Mouse (Mus musculus): ENCODE data around the gene Tmem248.

The Tmem248 gene

DNA sequence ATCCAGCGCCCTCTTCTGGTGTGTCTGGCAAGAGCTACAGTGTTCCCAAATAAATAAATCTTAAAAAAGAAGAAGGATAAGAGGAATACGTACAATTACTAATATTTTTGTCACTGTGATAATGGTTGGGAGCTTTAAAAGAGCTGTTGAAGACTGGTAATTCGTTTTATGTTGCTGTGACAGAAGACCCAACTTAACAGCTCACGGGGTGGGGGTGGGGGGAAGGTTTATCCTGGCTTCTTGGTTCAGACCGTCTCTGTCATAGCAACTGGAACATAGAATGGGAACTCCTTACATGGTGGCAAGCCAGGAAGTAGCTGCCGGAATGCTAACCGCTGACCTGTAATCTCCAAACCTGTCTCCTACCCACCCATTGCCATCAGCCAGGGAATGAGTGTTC, at the start of gene Tmem248:
Tmem248 (plus strand) TSS at position 301 of the 400 bp plus-strand sequence.
- DNase-seq = no peak

DNA sequence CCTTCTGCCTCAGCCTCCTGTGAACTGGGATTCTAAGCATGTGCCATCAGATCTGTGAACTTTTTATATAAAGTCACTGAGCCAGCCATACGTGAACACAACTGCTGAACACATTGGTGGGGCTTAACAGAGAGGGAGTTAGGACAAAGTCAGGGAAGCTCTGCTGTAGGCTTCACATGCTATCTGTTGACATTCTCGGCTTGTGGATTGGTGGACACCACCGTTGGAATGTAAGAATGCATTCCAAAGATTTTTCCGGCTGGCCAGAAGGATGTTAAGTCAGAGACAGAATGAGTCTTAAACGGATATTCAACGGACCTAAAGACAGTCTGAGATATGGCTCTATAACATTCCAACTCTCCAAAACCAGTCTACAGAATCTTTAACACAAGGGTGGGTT, 47.8 kb upstream of the Tmem248 start:
- no peak for DNase-seq

DNA sequence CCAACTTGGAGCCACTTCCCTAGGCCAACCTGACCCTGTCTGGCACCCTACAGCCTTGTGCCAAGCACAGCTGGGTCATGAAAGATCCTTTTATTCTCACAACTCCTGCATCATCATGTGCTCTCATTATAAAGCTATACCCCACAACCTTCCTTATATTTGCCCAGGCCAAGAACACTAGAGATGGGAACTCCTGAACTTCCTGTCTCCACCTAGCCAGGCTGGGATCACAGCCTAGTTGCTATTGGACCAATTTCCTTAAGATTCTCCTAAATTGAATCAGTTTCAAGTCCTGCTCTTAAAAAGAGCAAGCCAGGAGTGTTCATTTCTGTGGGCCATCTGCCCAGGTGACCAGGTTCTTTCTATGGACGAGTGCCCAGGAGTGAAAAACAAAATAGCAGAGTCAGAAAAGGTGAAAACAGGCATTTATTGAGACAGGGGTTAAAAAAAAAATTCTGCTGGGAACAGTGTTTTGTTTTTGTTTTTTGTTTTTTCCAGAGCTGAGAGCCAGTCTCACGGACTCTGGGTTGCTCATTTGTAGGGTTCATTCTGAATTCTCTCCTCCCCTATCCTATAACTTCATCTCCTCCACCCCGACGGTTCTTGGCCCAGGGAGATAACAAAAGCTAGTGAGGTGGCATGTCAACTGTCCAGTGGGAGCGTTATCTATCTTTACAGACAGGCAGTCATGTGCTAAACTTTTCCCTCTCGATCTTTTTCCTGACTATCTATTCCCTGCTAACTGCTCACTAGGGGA, 46.0 kb upstream of the Tmem248 start:
- no peak for DNase-seq

DNA sequence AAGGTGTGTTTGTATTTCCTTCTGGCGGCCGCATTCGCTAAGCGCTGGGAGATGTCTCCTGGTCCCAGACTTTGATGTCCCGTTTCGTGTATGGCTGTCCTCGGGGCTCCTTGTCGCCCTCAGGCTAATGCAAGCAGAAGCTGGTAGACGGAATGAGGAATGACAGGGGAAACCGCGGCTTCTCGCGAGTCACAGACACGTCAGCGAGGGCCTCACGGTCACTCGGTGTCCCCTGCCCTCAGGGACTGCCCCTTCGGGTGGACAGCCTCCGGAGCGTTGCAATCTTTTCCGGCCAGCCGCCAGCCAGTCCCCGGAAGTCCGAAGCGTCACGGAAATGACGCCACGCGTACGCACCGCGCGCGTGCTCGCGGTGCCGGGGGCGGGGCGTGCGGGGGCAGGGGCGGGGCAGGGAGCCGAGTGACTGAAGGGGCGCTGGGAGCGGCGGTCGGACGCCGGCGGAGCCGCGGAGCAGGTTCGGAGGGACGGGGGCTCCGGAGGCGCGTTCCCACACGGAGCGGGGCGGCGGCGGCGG, 45.4 kb upstream of the Tmem248 start, which contains the start of gene Rabgef1:
Rabgef1 (plus strand) TSS at position 376 of the 532 bp plus-strand sequence.
- peak; percentile 94 for DNase-seq

DNA sequence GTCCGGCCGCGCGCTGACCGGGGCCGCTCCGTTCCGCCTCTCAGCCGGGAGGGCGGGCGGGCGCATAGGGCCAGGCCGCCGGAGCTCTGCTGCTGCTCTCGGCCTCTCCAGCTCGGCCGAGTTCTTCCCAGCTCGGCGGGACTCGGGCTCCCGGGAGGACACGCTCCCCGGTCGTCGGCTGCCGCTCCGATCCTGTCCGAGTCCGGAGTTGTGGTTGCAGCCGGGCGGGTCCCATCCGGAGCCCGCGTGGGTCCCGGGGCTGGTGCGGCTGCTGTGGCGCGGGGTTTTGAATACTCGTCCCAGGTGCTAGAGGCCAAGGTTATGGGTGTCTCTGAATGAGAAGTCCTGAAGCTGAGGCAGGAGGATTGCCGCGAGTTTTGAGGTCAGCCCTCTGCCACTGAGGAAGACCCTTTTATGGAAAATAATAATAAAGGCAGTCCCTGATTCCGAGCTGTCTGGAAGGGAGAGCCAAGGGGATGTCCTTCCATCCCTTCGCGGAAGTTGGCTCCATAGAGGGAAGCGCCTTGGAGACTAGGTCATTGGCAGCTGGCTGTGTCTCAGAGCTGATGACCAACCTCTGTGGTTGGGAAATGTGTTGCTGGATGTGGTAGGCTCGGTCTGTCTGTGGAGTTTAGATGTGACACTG, 44.8 kb upstream of the Tmem248 start:
- no peak for DNase-seq

DNA sequence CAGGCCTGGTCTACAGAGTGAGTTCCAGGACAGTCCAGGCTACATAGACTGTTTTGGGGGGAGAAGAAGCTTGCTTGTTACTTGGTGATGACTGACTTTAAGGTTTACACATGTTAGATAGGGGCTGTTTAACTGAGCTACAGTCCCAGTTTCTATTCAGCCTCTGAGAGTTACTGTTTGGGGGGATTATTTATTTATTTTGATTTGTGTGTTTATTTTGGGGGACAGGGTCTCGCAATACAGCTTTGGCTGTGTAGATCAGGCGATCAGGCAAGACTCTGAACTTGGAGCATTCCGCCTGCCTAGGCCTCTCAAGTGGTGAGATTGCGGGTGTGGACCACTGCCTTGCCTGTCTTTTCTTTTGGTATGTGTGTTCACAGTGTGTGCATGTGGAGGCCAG, 43.9 kb upstream of the Tmem248 start:
- no peak for DNase-seq

DNA sequence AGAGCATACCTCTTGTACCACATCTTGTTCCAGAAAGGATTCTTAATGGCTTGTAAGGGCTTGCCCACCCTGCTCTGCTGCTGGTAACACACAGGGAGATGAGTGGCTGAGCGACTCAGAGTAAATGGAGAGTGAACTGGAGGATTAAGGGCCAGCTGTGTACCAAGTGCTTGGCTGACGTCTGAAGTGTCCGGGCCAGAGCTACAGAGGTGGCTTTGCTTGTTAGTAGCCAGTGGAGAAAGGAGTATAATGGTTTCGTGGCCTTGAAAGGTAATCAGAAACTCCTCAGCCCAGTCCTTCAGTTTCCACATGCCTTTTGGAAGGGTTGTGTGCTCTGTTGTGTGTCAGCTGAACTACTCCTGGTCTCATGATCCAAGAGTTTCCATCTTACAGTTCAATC, 39.0 kb upstream of the Tmem248 start:
- no peak for DNase-seq

DNA sequence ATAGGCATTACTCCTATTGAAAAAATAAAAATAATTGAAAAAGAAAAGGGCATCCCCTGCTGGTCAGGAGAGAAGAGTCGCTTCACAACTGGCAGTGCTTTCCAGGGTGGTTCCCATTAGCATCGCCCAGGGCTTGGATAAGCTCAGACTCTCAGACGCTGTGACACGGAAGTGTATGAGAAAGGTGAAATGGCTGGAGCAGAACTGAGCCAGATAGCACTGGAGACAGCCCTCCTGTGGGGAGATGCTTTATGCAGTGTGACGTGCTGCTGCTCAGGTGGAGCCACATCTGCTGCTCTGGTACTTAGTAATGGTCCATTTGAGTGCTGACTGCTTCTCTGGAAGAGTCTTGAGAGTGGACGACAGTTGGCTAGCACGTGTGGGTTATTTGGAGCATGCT, 36.5 kb upstream of the Tmem248 start:
- no peak for DNase-seq

DNA sequence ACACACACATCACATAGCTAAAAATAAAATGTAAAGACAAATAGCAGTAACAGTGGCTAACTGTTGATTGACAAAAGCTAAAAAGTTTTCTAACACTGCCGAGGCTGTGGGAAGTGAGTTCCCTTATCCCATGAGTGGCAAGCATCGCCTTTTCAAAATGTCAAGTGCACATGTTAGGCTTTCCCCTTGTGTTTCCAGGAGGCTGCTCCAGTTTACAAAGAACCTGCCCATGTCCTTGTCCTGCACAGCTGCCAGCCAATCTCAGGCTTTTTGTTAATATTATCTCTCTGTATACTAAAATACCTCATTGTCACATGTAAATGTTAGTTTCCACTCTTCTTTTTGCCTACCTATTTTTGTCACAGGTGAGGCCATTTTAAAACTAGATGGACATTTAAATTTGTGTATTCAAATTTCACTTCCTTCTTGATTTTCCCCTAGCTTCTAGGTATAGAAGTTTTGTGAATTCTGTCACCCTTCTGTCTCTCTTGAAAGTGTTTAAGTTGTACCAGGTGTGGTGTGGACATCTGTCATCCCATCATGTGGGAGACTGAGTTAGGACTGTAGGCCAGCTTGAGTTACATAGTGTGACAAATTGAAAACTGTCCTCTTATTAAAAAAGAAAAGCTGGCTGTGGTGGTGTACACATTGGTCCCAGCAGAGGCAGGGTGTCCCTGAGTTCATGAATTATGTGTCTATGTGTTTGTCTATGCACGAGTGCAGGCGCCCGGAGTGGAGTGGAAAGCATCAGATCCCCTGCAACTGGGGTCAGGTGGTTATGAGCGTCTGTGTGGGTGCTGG, 34.9 kb upstream of the Tmem248 start:
- no peak for DNase-seq

DNA sequence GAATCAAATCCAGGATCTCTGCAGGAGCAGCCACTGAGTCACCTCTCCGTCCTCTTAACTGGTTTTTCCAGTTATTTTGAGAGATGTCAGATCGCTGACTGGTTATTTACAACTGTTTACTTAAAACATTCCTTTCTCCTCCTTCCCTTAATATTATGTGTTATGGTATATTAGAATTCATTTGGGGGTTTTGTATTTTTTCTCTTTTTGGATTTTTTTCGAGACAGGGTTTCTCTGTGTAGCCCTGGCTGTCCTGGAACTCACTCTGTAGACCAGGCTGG, 34.4 kb upstream of the Tmem248 start:
- DNase-seq = no peak

DNA sequence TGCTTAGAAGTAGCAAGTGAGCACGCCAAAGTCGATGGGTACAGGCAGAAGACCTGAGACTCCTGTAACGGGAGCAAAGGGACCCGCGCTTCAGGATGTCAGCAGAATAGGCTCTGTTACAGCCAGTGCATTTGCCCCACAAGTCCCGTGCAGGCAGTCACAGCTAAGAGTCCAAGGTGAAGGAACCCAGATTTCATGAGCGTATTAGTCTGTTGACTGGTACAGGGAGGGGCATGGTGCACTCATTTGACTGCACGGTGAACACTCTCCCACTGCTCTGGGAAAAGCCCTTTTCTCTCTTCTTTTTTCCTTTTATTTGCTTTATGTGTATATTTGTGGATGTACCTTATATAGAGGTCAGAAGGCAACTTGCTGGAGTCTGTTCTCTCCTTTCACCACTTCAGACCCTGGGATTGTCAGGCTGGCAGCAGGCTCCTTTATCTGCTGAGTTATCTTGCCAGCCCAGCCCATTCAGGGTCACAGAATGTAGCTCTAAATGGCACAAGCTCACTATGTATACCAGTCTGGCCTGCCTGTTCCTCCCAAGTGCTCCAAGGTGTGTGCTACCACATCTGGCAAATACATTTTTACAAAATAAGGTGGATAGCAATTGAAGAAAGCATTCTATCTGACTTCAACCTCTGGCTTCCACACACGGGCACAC, 32.6 kb upstream of the Tmem248 start:
- no peak for DNase-seq

DNA sequence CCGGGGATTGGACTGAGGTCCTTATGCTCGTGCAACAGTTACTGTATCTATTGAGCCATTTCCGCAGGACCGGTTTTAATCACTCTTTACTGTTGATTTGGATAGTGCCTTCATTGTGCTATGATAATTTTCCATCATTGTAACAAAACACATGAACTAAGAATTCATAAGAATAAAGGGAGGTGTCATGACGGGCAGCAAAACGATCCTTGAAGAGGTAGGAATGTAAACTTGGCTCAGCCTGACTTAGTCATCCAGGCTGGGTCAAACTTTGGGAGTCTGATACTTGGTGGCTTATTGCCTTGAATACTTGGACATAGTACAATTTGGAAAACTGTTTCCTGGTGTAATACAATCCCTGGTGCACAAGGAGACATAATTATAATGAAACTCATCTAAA, 31.6 kb upstream of the Tmem248 start:
- DNase-seq = no peak

DNA sequence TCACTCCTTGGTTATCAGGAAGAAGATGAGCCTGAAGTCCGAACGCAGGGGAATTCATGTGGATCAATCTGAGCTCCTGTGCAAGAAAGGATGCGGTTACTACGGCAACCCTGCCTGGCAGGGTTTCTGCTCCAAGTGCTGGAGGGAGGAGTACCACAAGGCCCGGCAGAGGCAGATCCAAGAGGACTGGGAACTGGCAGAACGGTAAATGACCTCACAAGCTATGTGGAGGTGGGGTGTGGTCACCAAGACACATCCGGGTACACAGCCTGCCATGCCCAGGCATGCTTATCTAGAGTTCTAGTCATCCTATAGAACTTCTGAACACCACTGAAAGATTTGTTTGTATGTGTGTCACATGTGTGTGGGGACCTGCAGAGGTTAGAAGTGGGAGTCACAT, 29.5 kb upstream of the Tmem248 start:
- peak; percentile 33 for DNase-seq

DNA sequence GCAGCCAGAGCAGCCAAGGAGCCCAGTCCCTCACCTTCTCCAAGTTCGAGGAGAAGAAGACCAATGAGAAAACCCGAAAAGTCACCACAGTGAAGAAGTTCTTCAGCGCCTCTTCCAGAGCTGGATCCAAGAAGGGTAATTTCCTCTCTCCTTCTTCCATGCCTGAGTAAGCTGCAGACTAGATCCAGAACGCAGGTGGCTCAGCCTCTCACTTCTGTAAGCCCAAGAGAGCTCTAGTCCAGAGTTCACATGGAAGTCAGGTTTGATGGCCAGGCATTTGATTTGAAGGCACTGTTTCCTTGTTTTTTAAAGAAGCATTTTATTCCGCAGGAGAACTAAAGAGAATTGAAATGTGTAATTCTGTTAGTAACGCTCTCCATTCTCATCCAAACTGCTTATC, 26.0 kb upstream of the Tmem248 start:
- no peak for DNase-seq

DNA sequence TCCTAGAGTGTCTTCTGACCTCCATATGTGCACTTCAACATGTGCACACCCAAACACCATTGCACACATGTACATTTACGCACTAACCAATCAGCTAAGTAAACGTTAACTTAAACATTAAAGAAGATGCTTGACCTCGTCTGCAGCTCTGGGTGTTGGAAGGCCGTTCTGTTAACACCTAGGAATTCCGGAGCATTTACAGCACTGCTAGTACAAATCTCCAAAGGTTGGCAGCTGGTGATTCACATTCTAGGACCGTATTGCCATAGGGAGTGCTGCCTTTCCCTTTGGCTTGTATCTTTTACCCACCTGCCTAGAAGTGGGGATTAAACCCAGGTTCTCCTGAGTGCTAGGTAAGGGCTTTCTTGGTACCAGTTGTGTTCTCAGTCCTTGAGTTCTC, 25.0 kb upstream of the Tmem248 start:
- no peak for DNase-seq

DNA sequence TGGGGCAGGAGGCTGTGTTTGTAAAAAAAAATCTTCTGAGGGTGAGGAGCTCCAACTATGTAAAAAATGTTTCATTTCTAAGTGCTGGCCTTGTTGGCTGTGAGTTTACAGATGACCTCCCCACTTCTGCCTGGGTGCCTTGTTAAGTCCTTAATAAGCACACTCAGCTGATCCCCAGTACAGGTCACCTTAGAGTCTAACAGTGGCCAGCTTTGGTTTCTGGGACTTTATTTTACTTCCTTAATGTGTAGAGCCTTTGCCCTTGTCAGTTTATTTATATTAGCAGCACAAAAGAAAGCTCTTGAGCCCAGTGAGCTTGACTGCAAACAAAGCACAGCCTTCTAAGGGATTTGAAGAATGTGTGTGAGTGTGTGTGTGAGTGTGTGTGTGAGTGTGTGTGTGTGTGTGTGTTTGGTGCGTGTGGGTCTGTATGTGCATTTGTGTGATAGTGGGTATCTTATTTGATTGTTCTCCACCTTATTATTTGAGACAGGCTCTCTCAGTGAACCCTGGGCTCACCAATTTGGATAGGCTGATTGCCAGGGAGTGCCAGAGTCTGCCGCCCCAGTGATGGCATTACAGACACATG, 24.4 kb upstream of the Tmem248 start:
- DNase-seq = no peak

DNA sequence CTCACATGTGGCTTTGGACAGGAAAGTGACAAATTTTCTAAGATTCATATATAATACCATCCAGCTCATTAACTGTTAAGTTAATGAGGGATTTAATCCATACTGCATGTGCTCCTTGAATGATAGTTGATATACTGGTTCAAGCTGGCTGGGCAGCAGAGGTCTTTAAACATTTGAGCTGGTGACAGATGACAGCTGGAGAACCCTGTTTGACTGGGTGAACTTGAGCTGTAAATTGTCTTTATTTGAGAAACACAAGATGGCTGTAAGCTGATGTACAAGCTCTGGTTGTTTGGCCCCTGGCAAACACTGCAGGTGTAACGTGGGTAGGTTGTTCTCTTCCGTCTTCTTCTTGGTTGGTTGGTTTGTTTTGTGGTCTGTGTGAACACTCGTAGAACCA, 23.1 kb upstream of the Tmem248 start:
- no peak for DNase-seq

DNA sequence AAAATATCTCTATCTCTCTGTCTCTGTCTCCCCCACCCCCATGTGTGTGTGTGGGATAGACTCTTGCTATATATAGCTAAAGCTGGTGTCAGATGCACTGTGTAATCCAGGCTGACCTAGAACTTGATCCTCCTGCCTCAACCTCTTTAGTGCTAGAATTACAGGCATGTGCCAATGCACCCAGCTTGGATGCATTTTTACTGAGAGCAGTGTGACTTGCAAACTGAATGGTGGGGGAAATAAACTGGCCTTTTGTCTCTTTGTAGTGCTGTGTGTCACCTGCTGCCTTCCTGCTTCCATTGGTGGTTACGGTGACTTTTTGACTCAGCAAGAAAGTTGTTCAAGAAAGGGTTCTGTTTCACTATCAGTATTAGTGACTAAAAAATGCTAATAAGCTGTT, 20.6 kb upstream of the Tmem248 start:
- DNase-seq = no peak

DNA sequence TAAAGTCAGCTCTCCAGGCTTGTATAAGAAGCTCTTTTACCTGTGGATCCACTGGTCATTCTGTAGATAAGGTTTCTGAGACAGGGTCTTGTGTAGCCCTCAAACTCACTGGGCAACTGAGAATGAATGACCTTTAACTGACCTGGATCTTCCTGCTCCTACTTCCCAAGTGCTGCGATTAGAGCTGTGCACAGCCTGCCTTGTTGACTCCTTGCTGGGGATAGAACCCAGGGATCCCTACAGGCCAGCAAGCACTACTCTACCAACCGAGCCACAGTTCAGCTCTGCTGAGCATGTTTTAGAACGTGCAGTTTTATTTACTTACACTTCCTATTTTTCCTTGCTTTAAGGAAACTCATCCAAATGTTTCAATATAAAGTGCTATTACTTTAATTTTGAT, 19.4 kb upstream of the Tmem248 start:
- DNase-seq = no peak

DNA sequence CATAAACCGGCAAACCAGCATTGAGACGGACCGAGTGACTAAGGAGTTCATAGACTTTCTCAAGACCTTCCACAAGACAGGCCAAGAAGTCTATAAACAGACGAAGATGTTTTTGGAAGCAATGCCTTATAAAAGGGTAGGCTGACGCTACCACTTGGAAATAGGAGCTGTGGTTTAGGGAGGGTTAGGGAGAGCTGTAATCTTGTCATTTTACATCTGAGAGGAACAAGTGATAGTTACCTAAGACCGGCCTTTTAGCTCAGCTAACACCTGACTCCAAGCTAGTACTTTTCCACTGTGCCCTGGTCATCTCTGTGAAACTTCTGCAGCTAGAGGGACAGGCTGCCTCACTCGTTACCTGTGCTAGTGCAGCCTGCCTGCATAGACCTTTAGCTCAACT, 18.9 kb upstream of the Tmem248 start:
- DNase-seq = no peak

DNA sequence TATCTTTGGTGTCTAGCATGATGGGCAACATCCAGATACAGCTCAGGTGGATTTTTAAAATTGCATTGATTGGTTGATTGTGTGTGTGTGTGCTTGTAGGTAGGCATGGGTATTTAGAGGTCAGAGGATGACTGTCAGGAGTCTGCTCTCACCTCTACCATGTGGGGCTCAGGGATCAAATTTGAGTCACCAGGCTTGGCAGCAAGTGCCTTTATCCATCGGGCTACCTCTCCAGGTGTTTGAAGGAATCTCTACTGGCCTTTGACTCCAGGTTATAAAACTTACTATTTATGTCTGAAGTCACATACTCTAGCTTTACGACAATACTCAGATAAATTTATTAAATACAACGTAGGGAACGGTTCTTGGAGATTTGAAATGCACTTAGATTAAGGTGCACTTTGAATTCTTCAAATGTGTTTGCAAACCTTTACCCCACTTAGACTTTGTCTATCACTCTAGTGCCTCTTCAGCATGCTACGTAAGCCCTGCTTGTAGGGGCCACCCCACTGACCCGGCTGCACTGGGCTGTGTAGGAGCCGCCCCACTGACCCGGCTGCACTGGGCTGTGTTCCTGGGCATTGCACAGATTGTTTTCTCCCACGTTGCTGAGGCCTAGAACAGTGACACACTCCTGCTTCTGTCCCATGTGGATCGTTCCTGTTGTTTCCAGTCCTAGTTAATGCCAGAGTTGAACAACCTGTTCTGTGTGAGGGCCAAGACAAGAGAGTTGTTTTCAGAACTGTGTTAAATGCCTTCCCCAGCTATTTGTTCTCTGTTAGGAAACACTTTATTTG, 16.4 kb upstream of the Tmem248 start:
- no peak for DNase-seq

DNA sequence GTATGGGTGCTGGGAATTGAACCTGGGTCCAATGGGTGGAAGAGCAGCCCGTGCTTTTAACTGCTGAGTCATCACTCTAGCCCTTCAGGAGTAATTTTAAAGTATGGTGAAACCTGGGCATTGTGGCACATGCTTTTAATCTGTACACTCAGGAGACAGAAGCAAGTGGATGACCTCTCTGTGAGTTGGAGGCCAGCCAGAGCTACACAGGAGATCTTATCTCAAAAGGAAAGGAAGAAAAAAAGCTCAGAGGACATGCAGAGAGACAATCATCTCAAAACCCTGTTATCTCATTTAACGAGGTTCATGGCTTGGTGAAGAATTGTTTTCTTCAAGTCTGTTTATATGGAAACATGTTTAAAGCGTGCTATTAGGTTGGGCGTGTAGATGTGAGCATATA, 12.9 kb upstream of the Tmem248 start:
- no peak for DNase-seq

All from right cerebral cortex, adult 18-20 months (tissue).